Mouse (Mus musculus) layer of hippocampus, postnatal 10 days (tissue): ENCODE measurements around the gene Gm21905. TPM values are rescaled to one million over a fixed set of nuclear protein-coding genes. Genes with fewer than 3 reads are reported as not detected.

ENCODE experiments used
- DNase-seq, 2 experiments: peaks; one replicate each; pipeline ENCODE4 v3.0.0; 2021; ENCODE audit warnings: low spot score in 2 of 2
- long read RNA-seq: library from polyadenylated mRNA; stranded (forward); transcript quantifications from one replicate; pipeline ENCODE4 v2.0.0, GENCODE M21; 2023
- total RNA-seq, 2 experiments: library from RNA; stranded (reverse); gene quantifications; 2 replicates each; pipeline ENCODE4 v1.2.3; 2021

Gene Gm21905
- not detected for total RNA-seq
- long read RNA-seq, result 0 reads

GRCm38 (mm10) chr5:67946321-67946720, at the start of gene Gm21905:
Gene Gm21905 (minus strand): TSS chr5:67946421.
- DNase-seq, result no peak

- no peak for DNase-seq
Measured at GRCm38 (mm10) chr5:67990426-67990825, 44.2 kb upstream of the Gm21905 start.

GRCm38 (mm10) chr5:67981946-67982526, 35.8 kb upstream of the Gm21905 start:
- DNase-seq, result no peak

- no peak for DNase-seq
Measured at GRCm38 (mm10) chr5:67969536-67969935, 23.3 kb upstream of the Gm21905 start.

- no peak for DNase-seq
Measured at GRCm38 (mm10) chr5:67961708-67962629, 15.7 kb upstream of the Gm21905 start.

- no peak for DNase-seq
Measured at GRCm38 (mm10) chr5:67955486-67955885, 9.3 kb upstream of the Gm21905 start.

- no peak for DNase-seq
Measured at GRCm38 (mm10) chr5:67954097-67954496, 7.9 kb upstream of the Gm21905 start.

GRCm38 (mm10) chr5:67948074-67948473, 1.9 kb upstream of the Gm21905 start:
- DNase-seq, result no peak

- DNase-seq, result no peak
Measured at GRCm38 (mm10) chr5:67947006-67947405, 785 bp upstream of the Gm21905 start.

GRCm38 (mm10) chr5:67944074-67944785, 2.0 kb downstream of the Gm21905 start:
- DNase-seq, result no peak

- no peak for DNase-seq
Measured at GRCm38 (mm10) chr5:67943199-67943598, 3.0 kb downstream of the Gm21905 start.

- no peak for DNase-seq
Measured at GRCm38 (mm10) chr5:67941369-67941768, 4.9 kb downstream of the Gm21905 start, which contains the start of gene Gm5108. Gene Gm5108 (plus strand): TSS chr5:67941669.

- DNase-seq, result no peak
Measured at GRCm38 (mm10) chr5:67931623-67932022, 14.6 kb downstream of the Gm21905 start.

- DNase-seq, result no peak
Measured at GRCm38 (mm10) chr5:67930584-67930983, 15.6 kb downstream of the Gm21905 start.

- DNase-seq, result no peak
Measured at GRCm38 (mm10) chr5:67904555-67904954, 41.7 kb downstream of the Gm21905 start.

GRCm38 (mm10) chr5:67898921-67899320, 47.3 kb downstream of the Gm21905 start:
- DNase-seq, result peak; percentile 10 to 34

- no peak for DNase-seq
Measured at GRCm38 (mm10) chr5:67884422-67885210, 61.6 kb downstream of the Gm21905 start.

- no peak for DNase-seq
Measured at GRCm38 (mm10) chr5:67883564-67884171, 62.6 kb downstream of the Gm21905 start.
